Mouse (Mus musculus): ENCODE measurements around the gene Adpgk.

Adpgk gene

GRCm38 (mm10) chr9:59269728-59270127 is 21.6 kb upstream of the Adpgk start:
- H3K4me1 ChIP-seq (replicated peaks; ENCODE audit: low read depth, low read length), result peaks cover 25% of the 10 kb centered on the region
- no peak for TF ChIP-seq POU5F1 (IDR thresholded peaks at IDR 0.05; ENCODE audit: borderline replicate concordance, low read length)
- TF ChIP-seq CTCF (conservative IDR thresholded peaks at IDR 0.05; ENCODE audit: low read length), result peak; percentile 21
- TF ChIP-seq NANOG (IDR thresholded peaks at IDR 0.05; ENCODE audit: borderline replicate concordance, low read length), result no peak
- H3K27me3 ChIP-seq (ENCODE audit: insufficient read depth, low read length), result no peaks in the 10 kb centered on the region
- H3K4me3 ChIP-seq (replicated peaks; ENCODE audit: low read length), result no peak overlapping the region
- no peaks in the 10 kb centered on the region for H3K36me3 ChIP-seq (ENCODE audit: insufficient read depth, low read length)
- H3K9me3 ChIP-seq (ENCODE audit: low read length), result no peaks in the 10 kb centered on the region

- Histone ChIP-seq H3K9me3 (ENCODE audit: low read length) (no peaks in the 10 kb centered on the region), H3K36me3 (ENCODE audit: insufficient read depth, low read length) (no peaks in the 10 kb centered on the region), H3K27me3 (ENCODE audit: insufficient read depth, low read length) (no peaks in the 10 kb centered on the region), H3K4me1 (replicated peaks; ENCODE audit: low read depth, low read length) (peaks cover 31% of the 10 kb centered on the region), H3K4me3 (replicated peaks; ENCODE audit: low read length) (no peak overlapping the region)
- no peak for TF ChIP-seq NANOG (IDR thresholded peaks at IDR 0.05; ENCODE audit: borderline replicate concordance, low read length)
- TF ChIP-seq CTCF (conservative IDR thresholded peaks at IDR 0.05; ENCODE audit: low read length), result no peak
- TF ChIP-seq POU5F1 (IDR thresholded peaks at IDR 0.05; ENCODE audit: borderline replicate concordance, low read length), result no peak
Observed at GRCm38 (mm10) chr9:59271081-59271480, 20.3 kb upstream of the Adpgk start.

- Histone ChIP-seq H3K9me3 (ENCODE audit: low read length) (no peaks in the 10 kb centered on the region), H3K4me3 (replicated peaks; ENCODE audit: low read length) (no peak overlapping the region), H3K4me1 (replicated peaks; ENCODE audit: low read depth, low read length) (peaks cover 31% of the 10 kb centered on the region), H3K36me3 (ENCODE audit: insufficient read depth, low read length) (no peaks in the 10 kb centered on the region), H3K27me3 (ENCODE audit: insufficient read depth, low read length) (no peaks in the 10 kb centered on the region)
- no peak for TF ChIP-seq CTCF (conservative IDR thresholded peaks at IDR 0.05; ENCODE audit: low read length)
- no peak for TF ChIP-seq POU5F1 (IDR thresholded peaks at IDR 0.05; ENCODE audit: borderline replicate concordance, low read length)
- TF ChIP-seq NANOG (IDR thresholded peaks at IDR 0.05; ENCODE audit: borderline replicate concordance, low read length), result no peak
Observed at GRCm38 (mm10) chr9:59271711-59272110, 19.6 kb upstream of the Adpgk start.

GRCm38 (mm10) chr9:59273199-59273598 is 18.2 kb upstream of the Adpgk start:
- H3K9me3 ChIP-seq (ENCODE audit: low read length), result no peaks in the 10 kb centered on the region
- H3K4me3 ChIP-seq (replicated peaks; ENCODE audit: low read length), result no peak overlapping the region
- no peaks in the 10 kb centered on the region for H3K36me3 ChIP-seq (ENCODE audit: insufficient read depth, low read length)
- H3K4me1 ChIP-seq (replicated peaks; ENCODE audit: low read depth, low read length), result peaks cover 31% of the 10 kb centered on the region
- TF ChIP-seq POU5F1 (IDR thresholded peaks at IDR 0.05; ENCODE audit: borderline replicate concordance, low read length) (no peak), CTCF (conservative IDR thresholded peaks at IDR 0.05; ENCODE audit: low read length) (peak; percentile 78)
- no peaks in the 10 kb centered on the region for H3K27me3 ChIP-seq (ENCODE audit: insufficient read depth, low read length)

GRCm38 (mm10) chr9:59274846-59275455 is 16.4 kb upstream of the Adpgk start:
- TF ChIP-seq NANOG (IDR thresholded peaks at IDR 0.05; ENCODE audit: borderline replicate concordance, low read length) (no peak), POU5F1 (IDR thresholded peaks at IDR 0.05; ENCODE audit: borderline replicate concordance, low read length) (no peak), CTCF (conservative IDR thresholded peaks at IDR 0.05; ENCODE audit: low read length) (no peak)
- H3K9me3 ChIP-seq (ENCODE audit: low read length), result no peaks in the 10 kb centered on the region
- peak overlapping the region; percentile 69 for H3K4me3 ChIP-seq (replicated peaks; ENCODE audit: low read length)
- H3K4me1 ChIP-seq (replicated peaks; ENCODE audit: low read depth, low read length), result peaks cover 29% of the 10 kb centered on the region
- no peaks in the 10 kb centered on the region for H3K27me3 ChIP-seq (ENCODE audit: insufficient read depth, low read length)
- H3K36me3 ChIP-seq (ENCODE audit: insufficient read depth, low read length), result no peaks in the 10 kb centered on the region

- no peak overlapping the region for H3K4me3 ChIP-seq (replicated peaks; ENCODE audit: low read length)
- TF ChIP-seq POU5F1 (IDR thresholded peaks at IDR 0.05; ENCODE audit: borderline replicate concordance, low read length) (no peak), NANOG (IDR thresholded peaks at IDR 0.05; ENCODE audit: borderline replicate concordance, low read length) (no peak), CTCF (conservative IDR thresholded peaks at IDR 0.05; ENCODE audit: low read length) (no peak)
- H3K9me3 ChIP-seq (ENCODE audit: low read length), result no peaks in the 10 kb centered on the region
Observed at GRCm38 (mm10) chr9:59278199-59278598, 13.2 kb upstream of the Adpgk start.

GRCm38 (mm10) chr9:59278694-59279093 is 12.7 kb upstream of the Adpgk start:
- no peak for TF ChIP-seq NANOG (IDR thresholded peaks at IDR 0.05; ENCODE audit: borderline replicate concordance, low read length)
- no peak overlapping the region for H3K4me3 ChIP-seq (replicated peaks; ENCODE audit: low read length)
- H3K9me3 ChIP-seq (ENCODE audit: low read length), result no peaks in the 10 kb centered on the region
- H3K27me3 ChIP-seq (ENCODE audit: insufficient read depth, low read length), result peaks cover 6% of the 10 kb centered on the region
- no peaks in the 10 kb centered on the region for H3K36me3 ChIP-seq (ENCODE audit: insufficient read depth, low read length)
- H3K4me1 ChIP-seq (replicated peaks; ENCODE audit: low read depth, low read length), result peaks cover 18% of the 10 kb centered on the region

More at GRCm38 (mm10) chr9:59278199-59278598, 13.2 kb upstream of the Adpgk start:
- Histone ChIP-seq H3K4me1 (replicated peaks; ENCODE audit: low read depth, low read length) (peaks cover 17% of the 10 kb centered on the region), H3K27me3 (ENCODE audit: insufficient read depth, low read length) (peaks cover 6% of the 10 kb centered on the region), H3K36me3 (ENCODE audit: insufficient read depth, low read length) (no peaks in the 10 kb centered on the region)

GRCm38 (mm10) chr9:59280888-59281287 is 10.5 kb upstream of the Adpgk start:
- Histone ChIP-seq H3K36me3 (ENCODE audit: insufficient read depth, low read length) (no peaks in the 10 kb centered on the region), H3K4me3 (replicated peaks; ENCODE audit: low read length) (no peak overlapping the region), H3K9me3 (ENCODE audit: low read length) (no peaks in the 10 kb centered on the region), H3K4me1 (replicated peaks; ENCODE audit: low read depth, low read length) (peaks cover 17% of the 10 kb centered on the region), H3K27me3 (ENCODE audit: insufficient read depth, low read length) (peaks cover 6% of the 10 kb centered on the region)
- TF ChIP-seq POU5F1 (IDR thresholded peaks at IDR 0.05; ENCODE audit: borderline replicate concordance, low read length), result no peak
- no peak for TF ChIP-seq NANOG (IDR thresholded peaks at IDR 0.05; ENCODE audit: borderline replicate concordance, low read length)
- no peak for TF ChIP-seq CTCF (conservative IDR thresholded peaks at IDR 0.05; ENCODE audit: low read length)
